Comparison of ENCODE assay signal across 10 mouse cellular contexts in the genomic region with DNA sequence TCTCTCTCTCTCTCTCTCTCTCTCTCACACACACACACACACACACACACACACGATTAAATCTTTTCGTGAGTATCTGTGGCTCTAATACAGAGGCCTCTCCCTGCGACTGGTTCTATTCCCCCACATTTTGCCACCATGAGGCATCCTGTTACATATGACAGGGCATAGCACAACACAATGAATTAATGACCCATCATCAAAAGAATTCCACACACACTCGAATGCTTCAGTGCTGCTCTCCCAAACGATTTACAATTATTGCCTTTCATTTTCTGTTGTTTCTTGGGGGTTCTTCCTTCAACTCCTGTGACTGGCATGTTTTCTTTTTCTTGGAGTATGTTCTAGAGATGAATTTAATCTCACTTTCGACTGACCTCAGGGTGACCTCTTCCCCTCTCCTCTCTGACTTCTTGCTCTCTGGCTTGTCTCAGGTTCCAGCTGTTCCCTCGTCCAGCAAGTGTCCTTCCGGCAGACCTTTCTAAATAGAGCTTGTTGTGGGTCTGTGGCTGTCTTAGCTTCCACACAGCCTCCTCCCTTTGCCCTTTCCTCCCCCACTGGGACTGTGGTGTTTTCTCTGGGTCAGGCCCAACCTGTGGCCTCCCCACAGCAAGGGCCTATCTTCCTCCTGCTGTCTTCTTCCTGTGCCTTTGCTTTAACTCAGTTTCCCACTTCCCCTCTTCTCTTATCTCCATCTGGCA.
A peak's percentile ranks its signal among the peaks of the same experiment; 100 is the strongest.
DNase-seq lines count a peak whose midpoint lies in the region.
"Had no signal": no experiment of that assay in that cellular context is flagged by ENCODE, and none has a peak within 500 bp of the region (broad histone marks: within the 10 kb centered on the region; RNA-seq: fewer than 3 reads in every experiment).

No protein-coding gene starts in this region.

- DNase-seq in adrenal gland, adult 2 months, result peak; percentile 56
- no peak for DNase-seq in adrenal gland, postnatal 4 days (ENCODE audit: low spot score in 2 of 2)
- DNase-seq in thymus, postnatal 14 days, result peak; percentile 3
- no peak for DNase-seq in thymus, postnatal 36 days
- DNase-seq in kidney, postnatal 10 days, result peak; percentile 57
- peak; percentile 48 for DNase-seq in yolk sac, embryonic 10.5 days (ENCODE audit: low spot score)
- DNase-seq in urinary bladder, adult 2 months (ENCODE audit: low spot score), result no peak
- DNase-seq in urinary bladder, postnatal 4 days (ENCODE audit: low spot score in 2 of 2), result no peak
- DNase-seq: cerebellum, adult 9-11 months; right cerebral cortex, postnatal 4 days had no signal

Comparison
In these comparisons a context has a peak if more than half of its experiments do, and no peak if none do; other contexts are left out.
1. DNase-seq: peak in adrenal gland, adult 2 months (single experiment), thymus, postnatal 14 days (single experiment), kidney, postnatal 10 days (single experiment) and yolk sac, embryonic 10.5 days (single experiment); none in adrenal gland, postnatal 4 days (0 of 2), thymus, postnatal 36 days (0 of 2), urinary bladder, adult 2 months (single experiment) and urinary bladder, postnatal 4 days (0 of 2).